8 mouse cellular contexts compared by ENCODE assay signal in genomic region chr14:28505586-28506375, GRCm38 (mm10). TPM values are rescaled to one million over a fixed set of nuclear protein-coding genes. Genes with fewer than 3 reads are reported as not detected.
DNase-seq lines count a peak whose midpoint lies in the region; ATAC-seq and TF ChIP-seq lines count a peak whose summit lies in the region.

No protein-coding gene starts in this region.

- CTCF ChIA-PET in Patski (lab: Charles Lee) = interaction anchor here (1.1 to 1.5 kb wide), 6 partner anchors 9 to 699 kb away, joined by 3 to 6 read pairs (median 4); no protein-coding TSS in a partner anchor

- under 1% methylated on average over 62 of the region's 62 CpGs for WGBS in forebrain, embryonic 12.5 days
- WGBS in hindbrain, embryonic 15.5 days = under 1% methylated on average over 62 of the region's 62 CpGs
- WGBS in liver, embryonic 12.5 days (ENCODE audit: insufficient replicate concordance) = under 1% methylated on average over 62 of the region's 62 CpGs

- H3K4me2 ChIP-seq in forebrain, embryonic 12.5 days = peak overlapping the region; percentile 74
- H3K4me2 ChIP-seq in hindbrain, embryonic 15.5 days = peak overlapping the region; percentile 90
- H3K4me2 ChIP-seq in liver, embryonic 12.5 days = peak overlapping the region; percentile 65

- H3K27me3 ChIP-seq in Patski = no peaks in the 10 kb centered on the region
- peaks cover 79% of the 10 kb centered on the region for H3K27me3 ChIP-seq in forebrain, embryonic 12.5 days
- peaks cover 11% of the 10 kb centered on the region for H3K27me3 ChIP-seq in hindbrain, embryonic 15.5 days
- peaks cover 99% of the 10 kb centered on the region for H3K27me3 ChIP-seq in liver, embryonic 12.5 days (replicated peaks)

- intact Hi-C loops in gastrocnemius, adult 2 months (cut with DNase I) = loop anchor here (2.0 to 10.0 kb wide), 3 partner anchors 221 to 697 kb away; no protein-coding TSS in a partner anchor

- DNase-seq in gastrocnemius, adult 2 months = peak; percentile 51
- DNase-seq in gastrocnemius, adult 8-10 months (ENCODE audit: low spot score in 2 of 2) = no peak
- peak; percentile 6 for DNase-seq in Patski (ENCODE audit: low read depth, low spot score)
- peak; percentile 63 for DNase-seq in retina, embryonic 14.5 days (ENCODE audit: low spot score)
- DNase-seq in spleen, adult 18-20 months = no peak

- peak overlapping the region; percentile 61 for H3K9ac ChIP-seq in forebrain, embryonic 12.5 days
- peak overlapping the region; percentile 52 for H3K9ac ChIP-seq in hindbrain, embryonic 15.5 days
- H3K9ac ChIP-seq in liver, embryonic 12.5 days = no peak overlapping the region

- no peaks in the 10 kb centered on the region for H3K36me3 ChIP-seq in forebrain, embryonic 12.5 days (replicated peaks)
- H3K36me3 ChIP-seq in hindbrain, embryonic 15.5 days = no peaks in the 10 kb centered on the region
- H3K36me3 ChIP-seq in liver, embryonic 12.5 days = no peaks in the 10 kb centered on the region

- no peak for ATAC-seq in Patski
- peak; percentile 28 for ATAC-seq in forebrain, embryonic 12.5 days (ENCODE audit: low FRiP score)
- peak; percentile 52; the same call in 1 of the 2 replicates for ATAC-seq in hindbrain, embryonic 15.5 days (ENCODE audit: low FRiP score, low read depth)
- ATAC-seq in liver, embryonic 12.5 days = no peak

- TF ChIP-seq CTCF in gastrocnemius, adult 2 months (IDR thresholded peaks at IDR 0.05) = no peak
- TF ChIP-seq CTCF in Patski (IDR thresholded peaks at IDR 0.05) = no peak

- H3K27ac ChIP-seq in gastrocnemius, adult 2 months = peak overlapping the region; percentile 84
- H3K27ac ChIP-seq in forebrain, embryonic 12.5 days = peak overlapping the region; percentile 85
- H3K27ac ChIP-seq in hindbrain, embryonic 15.5 days (replicated peaks) = peak overlapping the region; percentile 83
- no peak overlapping the region for H3K27ac ChIP-seq in liver, embryonic 12.5 days

- peak overlapping the region; percentile 90 for H3K4me3 ChIP-seq in gastrocnemius, adult 2 months
- H3K4me3 ChIP-seq in forebrain, embryonic 12.5 days (replicated peaks) = peak overlapping the region; percentile 62
- H3K4me3 ChIP-seq in hindbrain, embryonic 15.5 days = peak overlapping the region; percentile 62
- peak overlapping the region; percentile 51 for H3K4me3 ChIP-seq in liver, embryonic 12.5 days

- H3K4me1 ChIP-seq in forebrain, embryonic 12.5 days = peaks cover 50% of the 10 kb centered on the region
- H3K4me1 ChIP-seq in hindbrain, embryonic 15.5 days (replicated peaks) = peaks cover 59% of the 10 kb centered on the region
- no peaks in the 10 kb centered on the region for H3K4me1 ChIP-seq in liver, embryonic 12.5 days

- POLR2A ChIA-PET in Patski (lab: Charles Lee) = interaction anchor here (0.5 to 1.1 kb wide), 2 partner anchors 9 to 700 kb away, joined by 3 read pairs; no protein-coding TSS in a partner anchor

- H3K9me3 ChIP-seq in forebrain, embryonic 12.5 days = no peaks in the 10 kb centered on the region
- no peaks in the 10 kb centered on the region for H3K9me3 ChIP-seq in hindbrain, embryonic 15.5 days
- H3K9me3 ChIP-seq in liver, embryonic 12.5 days (replicated peaks) = no peaks in the 10 kb centered on the region

- in situ Hi-C loops in Patski (cut with MboI; ENCODE audit: low pct_unique_long_range_greater_than_20kb) = loop anchor here (5.0 to 10.0 kb wide), 5 partner anchors 221 to 698 kb away; no protein-coding TSS in a partner anchor

RNA-seq across cellular contexts. Expression of gene Wnt5a, which starts 1.2 kb away (rescaled TPM):
- 1 to 10 TPM; 4.9 to 6.2 TPM for total RNA-seq in gastrocnemius, adult 2 months (2021)
- 1 to 10 TPM; 3.1 to 6.0 (median 4.2) TPM for total RNA-seq in gastrocnemius, adult 8-10 months (2022)
- 19.5 TPM for polyA plus RNA-seq in Patski (2021)
- polyA plus RNA-seq in forebrain, embryonic 12.5 days (2016; fragmentation: Nextera tagmentation; extraction: Ambion mirVana) = 16.1 and 20.3 TPM in 2 replicates
- 23.6 and 26.6 TPM in 2 replicates for polyA plus RNA-seq in hindbrain, embryonic 15.5 days (2015; fragmentation: Nextera tagmentation; extraction: Ambion mirVana)
- 0.57 and 0.59 TPM in 2 replicates for polyA plus RNA-seq in liver, embryonic 12.5 days (2016; fragmentation: Nextera tagmentation; extraction: Ambion mirVana)

Comparison
In these comparisons a context has a peak if more than half of its experiments do, and no peak if none do; other contexts are left out.
1. DNase-seq: peak in gastrocnemius, adult 2 months (single experiment), Patski (single experiment) and retina, embryonic 14.5 days (single experiment); none in gastrocnemius, adult 8-10 months (0 of 2) and spleen, adult 18-20 months (0 of 2).
2. ATAC-seq: peak in forebrain, embryonic 12.5 days (single experiment) and hindbrain, embryonic 15.5 days (single experiment); none in Patski (single experiment) and liver, embryonic 12.5 days (single experiment).
3. RNA of gene Wnt5a, which starts 1.2 kb away (polyA plus RNA-seq): 23.6 to 26.6 TPM in hindbrain, embryonic 15.5 days, 16.1 to 20.3 TPM in forebrain, embryonic 12.5 days and 19.5 TPM in Patski (single experiment); 0.57 to 0.59 TPM in liver, embryonic 12.5 days; every median in the first group is over 10 times any median in the second.
4. Peak in every context shown above with its lines, with median percentiles within 50 percentile points of each other: H3K4me3 ChIP-seq and H3K4me2 ChIP-seq.